Mouse (Mus musculus): Measurements from ENCODE around the gene Socs2. TPM values are rescaled to one million over a fixed set of nuclear protein-coding genes. Genes with fewer than 3 reads are reported as not detected.

Gene Socs2
- polyA plus RNA-seq, 1 experiment, result 16.6 TPM

GRCm38 (mm10) chr10:95386527-95386926 lies 30.5 kb downstream of the Socs2 start:
- Histone ChIP-seq H3K4me1 (ENCODE audit: control insufficient read depth, insufficient read depth, low read length) (no peaks in the 10 kb centered on the region), H3K27me3 (ENCODE audit: control insufficient read depth, insufficient read depth, low read length) (no peaks in the 10 kb centered on the region), H3K27ac (ENCODE audit: insufficient read depth, low read length) (no peak overlapping the region), H3K4me3 (replicated peaks; ENCODE audit: insufficient read depth, low read depth, low read length) (no peak overlapping the region)
- no peak for DNase-seq
- WGBS, result 96% methylated on average over 6 of the region's 6 CpGs
- TF ChIP-seq CTCF (IDR thresholded peaks at IDR 0.05; ENCODE audit: borderline replicate concordance, insufficient read depth, low read depth, low read length), result no peak
- TF ChIP-seq POLR2A (IDR thresholded peaks at IDR 0.05; ENCODE audit: borderline replicate concordance, insufficient read depth, low read length), result no peak

- Histone ChIP-seq H3K27me3 (ENCODE audit: control insufficient read depth, insufficient read depth, low read length) (no peaks in the 10 kb centered on the region), H3K4me1 (ENCODE audit: control insufficient read depth, insufficient read depth, low read length) (no peaks in the 10 kb centered on the region), H3K27ac (ENCODE audit: insufficient read depth, low read length) (no peak overlapping the region), H3K4me3 (replicated peaks; ENCODE audit: insufficient read depth, low read depth, low read length) (no peak overlapping the region)
- no peak for TF ChIP-seq CTCF (IDR thresholded peaks at IDR 0.05; ENCODE audit: borderline replicate concordance, insufficient read depth, low read depth, low read length)
- no peak for TF ChIP-seq POLR2A (IDR thresholded peaks at IDR 0.05; ENCODE audit: borderline replicate concordance, insufficient read depth, low read length)
- no peak for DNase-seq
- 76% methylated on average over 4 of the region's 4 CpGs for WGBS
These were observed 31.2 kb downstream of the Socs2 start for GRCm38 (mm10) chr10:95385801-95386203.

GRCm38 (mm10) chr10:95385081-95385480 lies 31.9 kb downstream of the Socs2 start:
- DNase-seq, result no peak
- Histone ChIP-seq H3K27ac (ENCODE audit: insufficient read depth, low read length) (no peak overlapping the region), H3K27me3 (ENCODE audit: control insufficient read depth, insufficient read depth, low read length) (no peaks in the 10 kb centered on the region), H3K4me3 (replicated peaks; ENCODE audit: insufficient read depth, low read depth, low read length) (no peak overlapping the region), H3K4me1 (ENCODE audit: control insufficient read depth, insufficient read depth, low read length) (no peaks in the 10 kb centered on the region)
- WGBS, result 84% methylated on average over 1 of the region's 1 CpGs
- TF ChIP-seq CTCF (IDR thresholded peaks at IDR 0.05; ENCODE audit: borderline replicate concordance, insufficient read depth, low read depth, low read length) (no peak), POLR2A (IDR thresholded peaks at IDR 0.05; ENCODE audit: borderline replicate concordance, insufficient read depth, low read length) (no peak)

GRCm38 (mm10) chr10:95384446-95384845 lies 32.5 kb downstream of the Socs2 start:
- Histone ChIP-seq H3K4me3 (replicated peaks; ENCODE audit: insufficient read depth, low read depth, low read length) (no peak overlapping the region), H3K27ac (ENCODE audit: insufficient read depth, low read length) (no peak overlapping the region), H3K4me1 (ENCODE audit: control insufficient read depth, insufficient read depth, low read length) (no peaks in the 10 kb centered on the region), H3K27me3 (ENCODE audit: control insufficient read depth, insufficient read depth, low read length) (no peaks in the 10 kb centered on the region)
- 87% methylated on average over 8 of the region's 8 CpGs for WGBS
- no peak for TF ChIP-seq CTCF (IDR thresholded peaks at IDR 0.05; ENCODE audit: borderline replicate concordance, insufficient read depth, low read depth, low read length)
- TF ChIP-seq POLR2A (IDR thresholded peaks at IDR 0.05; ENCODE audit: borderline replicate concordance, insufficient read depth, low read length), result no peak
- no peak for DNase-seq

GRCm38 (mm10) chr10:95373340-95373739 lies 43.6 kb downstream of the Socs2 start:
- 77% methylated on average over 6 of the region's 6 CpGs for WGBS

GRCm38 (mm10) chr10:95371942-95372341 lies 45.0 kb downstream of the Socs2 start:
- Histone ChIP-seq H3K4me3 (replicated peaks; ENCODE audit: insufficient read depth, low read depth, low read length) (no peak overlapping the region), H3K27ac (ENCODE audit: insufficient read depth, low read length) (no peak overlapping the region), H3K4me1 (ENCODE audit: control insufficient read depth, insufficient read depth, low read length) (no peaks in the 10 kb centered on the region), H3K27me3 (ENCODE audit: control insufficient read depth, insufficient read depth, low read length) (no peaks in the 10 kb centered on the region)
- TF ChIP-seq CTCF (IDR thresholded peaks at IDR 0.05; ENCODE audit: borderline replicate concordance, insufficient read depth, low read depth, low read length), result no peak
- TF ChIP-seq POLR2A (IDR thresholded peaks at IDR 0.05; ENCODE audit: borderline replicate concordance, insufficient read depth, low read length), result no peak
- 77% methylated on average over 3 of the region's 3 CpGs for WGBS
- no peak for DNase-seq

More at GRCm38 (mm10) chr10:95373340-95373739, 43.6 kb downstream of the Socs2 start:
- Histone ChIP-seq H3K4me3 (replicated peaks; ENCODE audit: insufficient read depth, low read depth, low read length) (no peak overlapping the region), H3K27me3 (ENCODE audit: control insufficient read depth, insufficient read depth, low read length) (no peaks in the 10 kb centered on the region), H3K27ac (ENCODE audit: insufficient read depth, low read length) (no peak overlapping the region), H3K4me1 (ENCODE audit: control insufficient read depth, insufficient read depth, low read length) (no peaks in the 10 kb centered on the region)
- DNase-seq, result no peak
- no peak for TF ChIP-seq CTCF (IDR thresholded peaks at IDR 0.05; ENCODE audit: borderline replicate concordance, insufficient read depth, low read depth, low read length)
- no peak for TF ChIP-seq POLR2A (IDR thresholded peaks at IDR 0.05; ENCODE audit: borderline replicate concordance, insufficient read depth, low read length)

GRCm38 (mm10) chr10:95369190-95369589 lies 47.8 kb downstream of the Socs2 start:
- no peak overlapping the region for H3K4me3 ChIP-seq (replicated peaks; ENCODE audit: insufficient read depth, low read depth, low read length)
- no peaks in the 10 kb centered on the region for H3K4me1 ChIP-seq (ENCODE audit: control insufficient read depth, insufficient read depth, low read length)
- TF ChIP-seq POLR2A (IDR thresholded peaks at IDR 0.05; ENCODE audit: borderline replicate concordance, insufficient read depth, low read length) (no peak), CTCF (IDR thresholded peaks at IDR 0.05; ENCODE audit: borderline replicate concordance, insufficient read depth, low read depth, low read length) (no peak)
- no peak for DNase-seq
- H3K27me3 ChIP-seq (ENCODE audit: control insufficient read depth, insufficient read depth, low read length), result no peaks in the 10 kb centered on the region
- no peak overlapping the region for H3K27ac ChIP-seq (ENCODE audit: insufficient read depth, low read length)

GRCm38 (mm10) chr10:95368151-95368550 lies 48.8 kb downstream of the Socs2 start:
- 87% methylated on average over 14 of the region's 14 CpGs for WGBS
- no peak for DNase-seq
- Histone ChIP-seq H3K27ac (ENCODE audit: insufficient read depth, low read length) (no peak overlapping the region), H3K27me3 (ENCODE audit: control insufficient read depth, insufficient read depth, low read length) (no peaks in the 10 kb centered on the region), H3K4me1 (ENCODE audit: control insufficient read depth, insufficient read depth, low read length) (no peaks in the 10 kb centered on the region), H3K4me3 (replicated peaks; ENCODE audit: insufficient read depth, low read depth, low read length) (no peak overlapping the region)
- TF ChIP-seq CTCF (IDR thresholded peaks at IDR 0.05; ENCODE audit: borderline replicate concordance, insufficient read depth, low read depth, low read length) (no peak), POLR2A (IDR thresholded peaks at IDR 0.05; ENCODE audit: borderline replicate concordance, insufficient read depth, low read length) (no peak)
